9 mouse cellular contexts compared by ENCODE assay signal in the genomic region with DNA sequence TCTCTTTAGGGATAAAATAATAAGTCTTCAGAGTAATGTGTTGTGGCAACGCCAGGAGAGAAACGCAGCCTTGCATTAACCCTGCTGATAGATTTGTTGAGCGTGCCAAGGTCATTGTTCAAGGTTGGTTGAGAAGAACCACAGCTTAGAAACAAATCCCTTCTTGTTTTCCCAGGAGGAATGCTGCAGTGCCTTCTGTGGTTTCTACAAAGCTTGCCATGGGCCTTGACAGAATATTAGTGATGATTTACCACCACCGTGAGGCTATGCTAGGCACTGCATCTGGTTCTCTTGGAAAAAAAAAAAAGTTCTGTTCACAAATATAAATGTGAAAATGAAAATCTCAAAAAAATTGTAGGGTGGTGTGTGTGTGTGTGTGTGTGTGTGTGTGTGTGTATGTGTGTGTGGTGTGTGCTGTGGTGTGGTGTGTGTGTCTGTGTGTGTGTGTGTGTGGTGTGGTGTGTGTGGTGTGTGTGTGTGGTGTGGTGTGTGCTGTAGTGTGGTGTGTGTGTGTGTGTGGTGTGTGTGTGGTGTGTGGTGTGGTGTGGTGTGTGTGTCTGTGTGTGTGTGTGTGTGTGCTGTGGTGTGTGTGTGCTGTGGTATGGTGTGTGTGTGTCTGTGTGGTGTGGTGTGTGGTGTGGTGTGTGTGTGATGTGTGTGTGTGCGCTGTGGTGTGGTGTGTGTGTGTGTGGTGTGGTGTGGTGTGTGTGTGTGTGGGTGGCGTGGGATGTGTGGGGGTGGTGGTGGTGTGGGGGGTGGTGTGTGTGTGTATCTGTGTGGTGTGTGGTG.
A peak's percentile ranks its signal among the peaks of the same experiment; 100 is the strongest.
DNase-seq lines count a peak whose midpoint lies in the region; ATAC-seq lines count a peak whose summit lies in the region.
"Had no signal": no experiment of that assay in that cellular context is flagged by ENCODE, and none has a peak within 500 bp of the region (broad histone marks: within the 10 kb centered on the region; RNA-seq: fewer than 3 reads in every experiment).

No protein-coding gene starts in this region.

- H3K4me3 ChIP-seq in neural tube, embryonic 11.5 days (ENCODE audit: low read depth, low read length) = no peak overlapping the region
- H3K4me3 ChIP-seq: neural tube, embryonic 12.5 days had no signal

- H3K4me2 ChIP-seq in neural tube, embryonic 11.5 days (ENCODE audit: low read depth) = no peak overlapping the region
- H3K4me2 ChIP-seq: neural tube, embryonic 12.5 days had no signal

- intact Hi-C loops in left cerebral cortex, postnatal 4 days (cut with DNase I) = loop anchor here (10.0 kb wide), 1 partner anchor 61 kb away; no protein-coding TSS in a partner anchor

- H3K27me3 ChIP-seq in neural tube, embryonic 11.5 days (ENCODE audit: control insufficient read depth, insufficient read depth, low read length) = no peaks in the 10 kb centered on the region
- H3K27me3 ChIP-seq: neural tube, embryonic 12.5 days had no signal

- H3K36me3 ChIP-seq in neural tube, embryonic 11.5 days (ENCODE audit: control insufficient read depth, insufficient read depth, low read length) = no peaks in the 10 kb centered on the region
- H3K36me3 ChIP-seq: neural tube, embryonic 12.5 days had no signal

- no peak overlapping the region for H3K27ac ChIP-seq in neural tube, embryonic 11.5 days (ENCODE audit: low read depth, low read length)
- H3K27ac ChIP-seq: neural tube, embryonic 12.5 days had no signal

- 49% methylated on average over 5 of the region's 6 CpGs for WGBS in neural tube, embryonic 11.5 days

- DNase-seq in thymus, postnatal 4 days = peak; percentile 28
- DNase-seq in thymus, postnatal 10 days (ENCODE audit: low spot score in 2 of 2) = no peak
- peak; percentile 38 for DNase-seq in gastrocnemius, postnatal 25 days
- DNase-seq in kidney, adult 18-20 months = peak; percentile 37
- peak; percentile 54 for DNase-seq in left cerebral cortex, postnatal 4 days
- peak; percentile 52 for DNase-seq in neural tube, embryonic 11.5 days (ENCODE audit: low spot score)
- DNase-seq in spleen, postnatal 4 days (ENCODE audit: low spot score in 2 of 2) = no peak

- no peaks in the 10 kb centered on the region for H3K4me1 ChIP-seq in neural tube, embryonic 11.5 days (ENCODE audit: control insufficient read depth, insufficient read depth, low read length)
- H3K4me1 ChIP-seq: neural tube, embryonic 12.5 days had no signal

- peak; percentile 80 for ATAC-seq in common myeloid progenitor, adult 5-6 weeks (replicated peaks; ENCODE audit: low read depth, poor library complexity, severe bottlenecking)
- no peak for ATAC-seq in neural tube, embryonic 11.5 days (ENCODE audit: insufficient read depth, low FRiP score, low TSS enrichment)

- H3K9ac ChIP-seq in neural tube, embryonic 11.5 days (ENCODE audit: low read length) = no peak overlapping the region
- H3K9ac ChIP-seq: neural tube, embryonic 12.5 days had no signal

- no peaks in the 10 kb centered on the region for H3K9me3 ChIP-seq in neural tube, embryonic 11.5 days (ENCODE audit: control insufficient read depth, low read length)
- H3K9me3 ChIP-seq: neural tube, embryonic 12.5 days had no signal

Comparison
In these comparisons a context has a peak if more than half of its experiments do, and no peak if none do; other contexts are left out.
1. DNase-seq: peak in thymus, postnatal 4 days (single experiment), gastrocnemius, postnatal 25 days (single experiment), kidney, adult 18-20 months (single experiment), left cerebral cortex, postnatal 4 days (single experiment) and neural tube, embryonic 11.5 days (single experiment); none in thymus, postnatal 10 days (0 of 2) and spleen, postnatal 4 days (0 of 2).